In genomic region chr16:10351050-10351636, GRCm38 (mm10) we compare ENCODE assay signal across 19 mouse cellular contexts. TPM values are rescaled to one million over a fixed set of nuclear protein-coding genes. Genes with fewer than 3 reads are reported as not detected.
DNase-seq lines count a peak whose midpoint lies in the region.
"Had no signal": no experiment of that assay in that cellular context is flagged by ENCODE, and none has a peak within 500 bp of the region (broad histone marks: within the 10 kb centered on the region; RNA-seq: fewer than 3 reads in every experiment).

No protein-coding gene starts in this region.

- 38% methylated on average over 9 of the region's 9 CpGs for WGBS in heart, embryonic 10.5 days

- peaks cover 25% of the 10 kb centered on the region for H3K4me1 ChIP-seq in heart, embryonic 10.5 days
- H3K4me1 ChIP-seq: forebrain, embryonic 15.5 days; liver, embryonic 15.5 days; neural tube, embryonic 13.5 days had no signal

- H3K27me3 ChIP-seq in heart, embryonic 10.5 days (ENCODE audit: insufficient read depth, poor library complexity, severe bottlenecking): no peaks in the 10 kb centered on the region
- H3K27me3 ChIP-seq: CH12.LX; forebrain, embryonic 15.5 days; liver, embryonic 15.5 days; neural tube, embryonic 13.5 days had no signal

- H3K27ac ChIP-seq in heart, embryonic 10.5 days: peak overlapping the region; percentile 73
- H3K27ac ChIP-seq: forebrain, embryonic 15.5 days; liver, embryonic 15.5 days; neural tube, embryonic 13.5 days had no signal

- H3K36me3 ChIP-seq in heart, embryonic 10.5 days: no peaks in the 10 kb centered on the region
- H3K36me3 ChIP-seq: forebrain, embryonic 15.5 days; liver, embryonic 15.5 days; neural tube, embryonic 13.5 days had no signal

- no peaks in the 10 kb centered on the region for H3K9me3 ChIP-seq in heart, embryonic 10.5 days
- H3K9me3 ChIP-seq: forebrain, embryonic 15.5 days; liver, embryonic 15.5 days; neural tube, embryonic 13.5 days had no signal

- 0 out of 2 replicates have a peak overlapping the region, but pooled peaks have one; percentile 15 for H3K4me3 ChIP-seq in heart, embryonic 10.5 days
- H3K4me3 ChIP-seq: erythroblast, embryonic 14.5 days; forebrain, embryonic 15.5 days; liver, embryonic 15.5 days; neural tube, embryonic 13.5 days had no signal

- intact Hi-C loops in heart, postnatal 36 days (cut with DNase I): no loop called here
- intact Hi-C loops in heart, postnatal 10 days (cut with DNase I): loop anchor here (5.0 kb wide), 1 partner anchor 39 kb away; the partner anchor contains the start of gene Emp2
- intact Hi-C loops in left cerebral cortex, postnatal 4 days (cut with DNase I): no loop called here

- no peak for DNase-seq in heart, embryonic 10.5 days (ENCODE audit: low spot score)
- no peak for DNase-seq in heart, postnatal 36 days
- DNase-seq in heart, postnatal 10 days: peak; percentile 64 to 65
- peak; percentile 70 for DNase-seq in lung, postnatal 10 days
- DNase-seq in layer of hippocampus, postnatal 25 days (ENCODE audit: extremely low spot score in 1 of 2, low spot score in 1 of 2): no peak
- DNase-seq in left cerebral cortex, postnatal 4 days: no peak
- DNase-seq in layer of hippocampus, postnatal 14 days (ENCODE audit: low spot score in 2 of 2): no peak
- DNase-seq: adrenal gland, postnatal 14 days; cerebellum, adult 11-12 months; kidney, adult 11 months; kidney, postnatal 25 days; thymus, postnatal 14 days had no signal

RNA-seq across cellular contexts. Expression of gene Emp2, which starts 37.4 kb away (rescaled TPM):
- polyA plus RNA-seq in heart, embryonic 10.5 days (2016; fragmentation: Nextera tagmentation; extraction: Ambion mirVana): 22.3 and 25.5 TPM in 2 replicates
- 10 to 100 TPM; 42.0 to 49.2 TPM for total RNA-seq in heart, postnatal 36 days (2021)
- total RNA-seq in heart, postnatal 10 days (2021): 10 to 100 TPM; 42.5 to 46.4 TPM
- total RNA-seq in layer of hippocampus, postnatal 25 days (2021): 10 to 100 TPM; 18.4 to 19.1 TPM
- total RNA-seq in left cerebral cortex, postnatal 4 days (2021): 10 to 100 TPM; 19.3 TPM
- 10 to 100 TPM; 25.0 to 30.9 TPM for total RNA-seq in layer of hippocampus, postnatal 14 days (2021)
- total RNA-seq: CH12.LX; common myeloid progenitor, adult 5-6 weeks; granulocyte monocyte progenitor cell, adult 5-6 weeks had no signal
- polyA plus RNA-seq: erythroblast, embryonic 14.5 days had no signal

RNA-seq across cellular contexts. Expression of gene Tekt5, which starts 44.1 kb away (rescaled TPM):
- polyA plus RNA-seq in heart, embryonic 10.5 days (2016; fragmentation: Nextera tagmentation; extraction: Ambion mirVana): 0.11 and 0.23 TPM in 2 replicates
- total RNA-seq in heart, postnatal 36 days (2021): not detected
- total RNA-seq in heart, postnatal 10 days (2021): under 1 TPM in 1 of 2 experiments, not detected in 1; 0.22 TPM
- 1 to 10 TPM; 6.6 TPM for total RNA-seq in layer of hippocampus, postnatal 25 days (2021)
- total RNA-seq in left cerebral cortex, postnatal 4 days (2021): 1 to 10 TPM; 4.1 to 5.2 TPM
- 1 to 10 TPM; 2.3 to 4.2 TPM for total RNA-seq in layer of hippocampus, postnatal 14 days (2021)
- total RNA-seq: adrenal gland, postnatal 14 days; CH12.LX; common myeloid progenitor, adult 5-6 weeks; granulocyte monocyte progenitor cell, adult 5-6 weeks had no signal
- polyA plus RNA-seq: erythroblast, embryonic 14.5 days had no signal

Comparison
In these comparisons a context has a peak if more than half of its experiments do, and no peak if none do; other contexts are left out.
1. DNase-seq: peak in heart, postnatal 10 days (2 of 2) and lung, postnatal 10 days (single experiment); none in heart, embryonic 10.5 days (single experiment), heart, postnatal 36 days (0 of 2), layer of hippocampus, postnatal 25 days (0 of 2), left cerebral cortex, postnatal 4 days (single experiment) and layer of hippocampus, postnatal 14 days (0 of 2).